Mouse (Mus musculus) left cerebral cortex, adult 9 months (tissue): Measurements from ENCODE around the gene Tln1.
"Not testable (repeated sequence)": the region's sequence is repeated elsewhere in the genome, so short reads cannot be mapped to it uniquely, and the experiment has no call there.

Experiments used
- DNase-seq, 2 experiments: peaks; one replicate each; pipeline ENCODE4 v3.0.0; 2022; ENCODE audit warnings: low spot score in 2 of 2

The Tln1 gene

GRCm38 (mm10) chr4:43506074-43506473 lies 56.4 kb downstream of the Tln1 start:
- no peak for DNase-seq

- DNase-seq = no peak
Measured at GRCm38 (mm10) chr4:43504269-43504668, 58.2 kb downstream of the Tln1 start.

GRCm38 (mm10) chr4:43503506-43503905 lies 59.0 kb downstream of the Tln1 start:
- no peak for DNase-seq

- no peak for DNase-seq
Measured at GRCm38 (mm10) chr4:43503041-43503440, 59.5 kb downstream of the Tln1 start.

- DNase-seq = peak in 1 of 2 experiments; percentile 66
Measured at GRCm38 (mm10) chr4:43499407-43500333, 62.8 kb downstream of the Tln1 start, which contains the start of gene Arhgef39. TSS of gene Arhgef39 (minus strand) at chr4:43499695.

GRCm38 (mm10) chr4:43498983-43499382 lies 63.5 kb downstream of the Tln1 start:
- DNase-seq = no peak

GRCm38 (mm10) chr4:43497946-43498345 lies 64.5 kb downstream of the Tln1 start:
- DNase-seq = no peak

- no peak for DNase-seq
Measured at GRCm38 (mm10) chr4:43497405-43497804, 65.1 kb downstream of the Tln1 start.

GRCm38 (mm10) chr4:43496587-43496986 lies 65.9 kb downstream of the Tln1 start:
- DNase-seq = no peak

- DNase-seq = no peak
Measured at GRCm38 (mm10) chr4:43493846-43494240, 68.6 kb downstream of the Tln1 start.

GRCm38 (mm10) chr4:43493186-43493845 lies 69.2 kb downstream of the Tln1 start:
- peak; percentile 91 to 97 for DNase-seq

- peak; percentile 96 for DNase-seq
Measured at GRCm38 (mm10) chr4:43492821-43493185, 69.7 kb downstream of the Tln1 start, which contains the start of gene Ccdc107. TSS of gene Ccdc107 (plus strand) at chr4:43492900.

GRCm38 (mm10) chr4:43492101-43492820 lies 70.2 kb downstream of the Tln1 start:
- no peak for DNase-seq

- no peak for DNase-seq
Measured at GRCm38 (mm10) chr4:43490801-43491200, 71.7 kb downstream of the Tln1 start.

GRCm38 (mm10) chr4:43489611-43490010 lies 72.9 kb downstream of the Tln1 start:
- no peak for DNase-seq

- not testable (repeated sequence) for DNase-seq
Measured at GRCm38 (mm10) chr4:43485666-43486065, 76.8 kb downstream of the Tln1 start.

GRCm38 (mm10) chr4:43483535-43484091 lies 78.9 kb downstream of the Tln1 start, which contains the start of gene Sit1:
TSS of gene Sit1 (minus strand) at chr4:43483734.
- no peak for DNase-seq

- DNase-seq = no peak
Measured at GRCm38 (mm10) chr4:43482591-43482990, 79.9 kb downstream of the Tln1 start.

GRCm38 (mm10) chr4:43481894-43482456 lies 80.5 kb downstream of the Tln1 start:
- no peak for DNase-seq
